Comparison of ENCODE assay signal across 15 mouse cellular contexts in genomic region chr11:61036639-61037038, GRCm38 (mm10). TPM values are rescaled to one million over a fixed set of nuclear protein-coding genes. Genes with fewer than 3 reads are reported as not detected.
"Had no signal": no experiment of that assay in that cellular context is flagged by ENCODE, and none has a peak within 500 bp of the region (broad histone marks: within the 10 kb centered on the region; RNA-seq: fewer than 3 reads in every experiment).

No protein-coding gene starts in this region.

- DNase-seq: heart, postnatal 14 days; heart, postnatal 36 days; heart, postnatal 4 days; kidney, adult 11 months; kidney, adult 18-20 months; kidney, adult 2 months; kidney, adult 8-10 months; kidney, adult 9 months; kidney, postnatal 10 days; kidney, postnatal 14 days; kidney, postnatal 36 days; kidney, postnatal 4 days; layer of hippocampus, adult 9-11 months; layer of hippocampus, postnatal 36 days had no signal

RNA-seq across cellular contexts. Expression of gene Kcnj12, which starts 14.3 kb away (rescaled TPM):
- total RNA-seq: hematopoietic stem cell, adult 5-6 weeks had no signal
